In genomic region chr19:5067040-5067799, GRCm38 (mm10) we compare ENCODE assay signal across 7 mouse cellular contexts. TPM values are rescaled to one million over a fixed set of nuclear protein-coding genes. Genes with fewer than 3 reads are reported as not detected.
DNase-seq lines count a peak whose midpoint lies in the region; ATAC-seq and TF ChIP-seq lines count a peak whose summit lies in the region.

No protein-coding gene starts in this region.

- peak; percentile 11 to 49; a peak in 2 of 4 replicates for TF ChIP-seq POLR2A in MEL (IDR thresholded peaks at IDR 0.05; ENCODE audit: control insufficient read depth in 1 of 2, insufficient read depth in 1 of 2, low read depth in 1 of 2, low read length in 2 of 2, poor library complexity in 1 of 2)

- TF ChIP-seq CTCF in MEL (IDR thresholded peaks at IDR 0.05 in 2 of 3, conservative IDR thresholded peaks at IDR 0.05 in 1 of 3; ENCODE audit: control insufficient read depth in 1 of 3, insufficient read depth in 1 of 3, low read depth in 2 of 3, low read length in 3 of 3, poor library complexity in 1 of 3, severe bottlenecking in 1 of 3): no peak
- no peak for TF ChIP-seq CTCF in liver, embryonic 14.5 days (IDR thresholded peaks at IDR 0.05; ENCODE audit: low read depth)

- peak overlapping the region; percentile 72 for H3K27ac ChIP-seq in MEL (ENCODE audit: control insufficient read depth, low read depth, low read length)
- peak overlapping the region; percentile 58 for H3K27ac ChIP-seq in brown adipose tissue, adult 24 weeks (replicated peaks; ENCODE audit: low read depth, low read length)
- H3K27ac ChIP-seq in heart, embryonic 15.5 days: peak overlapping the region; percentile 71
- peak overlapping the region; percentile 74 for H3K27ac ChIP-seq in liver, embryonic 14.5 days

- peak overlapping the region; percentile 38 to 62 for H3K4me3 ChIP-seq in MEL (ENCODE audit: control insufficient read depth in 1 of 2, insufficient read depth in 1 of 2, low read depth in 2 of 2, low read length in 2 of 2)
- no peak overlapping the region for H3K4me3 ChIP-seq in brown adipose tissue, adult 24 weeks (ENCODE audit: insufficient read depth, low read depth, low read length)
- H3K4me3 ChIP-seq in heart, embryonic 15.5 days: peak overlapping the region; percentile 49
- peak overlapping the region in 1 of 2 experiments; percentile 51; a peak in 1 of 4 replicates for H3K4me3 ChIP-seq in liver, embryonic 14.5 days (ENCODE audit: insufficient read depth in 1 of 2, low read depth in 2 of 2, low read length in 2 of 2)

- WGBS in heart, embryonic 15.5 days: 5% methylated on average over 15 of the region's 15 CpGs
- 1% methylated on average over 15 of the region's 15 CpGs for WGBS in liver, embryonic 14.5 days (ENCODE audit: insufficient replicate concordance)

- peaks cover 2% of the 10 kb centered on the region; the same call in 1 of the 2 replicates for H3K79me2 ChIP-seq in MEL (ENCODE audit: control insufficient read depth, insufficient read depth, low read length, poor library complexity)

- H3K4me2 ChIP-seq in heart, embryonic 15.5 days: peak overlapping the region; percentile 94
- H3K4me2 ChIP-seq in liver, embryonic 14.5 days (ENCODE audit: low read depth): peak overlapping the region; percentile 79

- H3K36me3 ChIP-seq in MEL (ENCODE audit: control insufficient read depth in 1 of 2, insufficient read depth in 2 of 2, low read length in 2 of 2): peaks cover 0 to 4% of the 10 kb centered on the region in 2 experiments; a peak in 1 of 4 replicates
- H3K36me3 ChIP-seq in heart, embryonic 15.5 days: no peaks in the 10 kb centered on the region
- no peaks in the 10 kb centered on the region for H3K36me3 ChIP-seq in liver, embryonic 14.5 days (replicated peaks; ENCODE audit: control insufficient read depth, insufficient read depth, low read depth)

- peaks cover 5 to 31% of the 10 kb centered on the region in 2 experiments for H3K4me1 ChIP-seq in MEL (ENCODE audit: control insufficient read depth in 1 of 2, insufficient read depth in 2 of 2, low read length in 2 of 2)
- peaks cover 6% of the 10 kb centered on the region for H3K4me1 ChIP-seq in brown adipose tissue, adult 24 weeks (ENCODE audit: control insufficient read depth, insufficient read depth, insufficient read length, low read length)
- peaks cover 50% of the 10 kb centered on the region for H3K4me1 ChIP-seq in heart, embryonic 15.5 days (replicated peaks)
- peaks cover 23 to 24% of the 10 kb centered on the region in 2 experiments for H3K4me1 ChIP-seq in liver, embryonic 14.5 days (replicated peaks; ENCODE audit: control insufficient read depth in 2 of 2, insufficient read depth in 2 of 2, low read length in 1 of 2)

- TF ChIP-seq RAD21 in MEL (IDR thresholded peaks at IDR 0.05; ENCODE audit: low read depth, low read length): no peak

- DNase-seq in MEL (ENCODE audit: low read depth, low spot score): peak; percentile 92
- peak; percentile 65 to 72 (median 71) for DNase-seq in liver, embryonic 14.5 days (ENCODE audit: low read depth in 3 of 3, low spot score in 3 of 3)
- no peak for DNase-seq in adrenal gland, adult 18-20 months (ENCODE audit: low spot score in 2 of 2)
- no peak for DNase-seq in Muller cell, postnatal 12 days (ENCODE audit: inconsistent ontology term)

- H3K9me3 ChIP-seq in MEL (replicated peaks; ENCODE audit: insufficient read depth, low read length): no peaks in the 10 kb centered on the region
- H3K9me3 ChIP-seq in heart, embryonic 15.5 days (replicated peaks): no peaks in the 10 kb centered on the region
- H3K9me3 ChIP-seq in liver, embryonic 14.5 days (ENCODE audit: control insufficient read depth, low read length): no peaks in the 10 kb centered on the region

- no peaks in the 10 kb centered on the region for H3K27me3 ChIP-seq in MEL (ENCODE audit: control insufficient read depth in 1 of 2, insufficient read depth in 2 of 2, low read length in 2 of 2)
- peaks cover 31% of the 10 kb centered on the region for H3K27me3 ChIP-seq in heart, embryonic 15.5 days
- peaks cover 16% of the 10 kb centered on the region for H3K27me3 ChIP-seq in liver, embryonic 14.5 days (ENCODE audit: control insufficient read depth, insufficient read depth, low read length)

- no peak; the same call in 1 of the 2 replicates for ATAC-seq in heart, embryonic 15.5 days (replicated peaks; ENCODE audit: insufficient number of reproducible peaks, insufficient read depth, low FRiP score, low read depth)
- peak; percentile 87 for ATAC-seq in liver, embryonic 14.5 days (ENCODE audit: insufficient read depth)
- ATAC-seq in monocyte, adult 5-6 weeks (replicated peaks; ENCODE audit: insufficient number of reproducible peaks, low FRiP score, low TSS enrichment, poor library complexity, severe bottlenecking): no peak

- H3K9ac ChIP-seq in MEL (ENCODE audit: control insufficient read depth, low read depth, low read length, poor library complexity, severe bottlenecking): peak overlapping the region; percentile 70
- peak overlapping the region; percentile 56 for H3K9ac ChIP-seq in heart, embryonic 15.5 days
- peak overlapping the region; percentile 55 for H3K9ac ChIP-seq in liver, embryonic 14.5 days (replicated peaks)

- peak; percentile 8 to 64; a peak in 3 of 4 replicates for TF ChIP-seq EP300 in MEL (IDR thresholded peaks at IDR 0.05; ENCODE audit: low read depth in 1 of 2, low read length in 2 of 2)
- peak; percentile 56 for TF ChIP-seq EP300 in liver, embryonic 14.5 days (IDR thresholded peaks at IDR 0.05; ENCODE audit: low read depth)

TF ChIP-seq in MEL, 35 proteins besides CTCF, POLR2A, EP300 and RAD21 (continues in another document):
- TF ChIP-seq TBP (IDR thresholded peaks at IDR 0.05; ENCODE audit: low read depth, low read length): peak; percentile 41; the same call in 1 of the 2 replicates
- TF ChIP-seq POLR2AphosphoS5 (IDR thresholded peaks at IDR 0.05; ENCODE audit: borderline replicate concordance, low read depth, low read length): no peak

RNA-seq across cellular contexts. Expression of gene Cd248, which starts 0.7 kb away (rescaled TPM):
- 0.23 and 0.27 TPM in 2 replicates for total RNA-seq in MEL (2012; rRNA removed)
- polyA plus RNA-seq in MEL (2012; ENCODE audit: insufficient read depth in 1 of 2, insufficient read length in 2 of 2, low read depth in 1 of 2, low replicate concordance in 2 of 2, missing spikeins in 1 of 2): under 1 TPM in 1 of 2 experiments, not detected in 1; 0.86 TPM
- polyA plus RNA-seq in brown adipose tissue, adult 24 weeks (2012; ENCODE audit: insufficient read depth, insufficient read length, missing spikeins): 10.7 and 24.4 TPM in 2 replicates
- 18.1 and 39.3 TPM in 2 replicates for polyA plus RNA-seq in heart, embryonic 15.5 days (2015; fragmentation: Nextera tagmentation; extraction: Ambion mirVana)
- 1.7 and 2.0 TPM in 2 replicates for polyA plus RNA-seq in liver, embryonic 14.5 days (2012; rRNA removed)
- 2.8 and 3.4 TPM in 2 replicates for polyA plus RNA-seq in liver, embryonic 14.5 days (2014; fragmentation: Nextera tagmentation; extraction: Ambion mirVana)
- total RNA-seq in adrenal gland, adult 18-20 months (2021): 10 to 100 TPM in 1 of 2 experiments, 1 to 10 TPM in 1; 7.3 to 16.2 TPM
- total RNA-seq in monocyte, adult 5-6 weeks (2017): not detected in 3 replicates

RNA-seq across cellular contexts. Expression of gene Rin1, which starts 16.9 kb away (rescaled TPM):
- 0.33 and 0.42 TPM in 2 replicates for total RNA-seq in MEL (2012; rRNA removed)
- 1 to 10 TPM in 1 of 2 experiments, not detected in 1; 1.3 TPM for polyA plus RNA-seq in MEL (2012; ENCODE audit: insufficient read depth in 1 of 2, insufficient read length in 2 of 2, low read depth in 1 of 2, low replicate concordance in 2 of 2, missing spikeins in 1 of 2)
- not detected in 2 replicates for polyA plus RNA-seq in brown adipose tissue, adult 24 weeks (2012; ENCODE audit: insufficient read depth, insufficient read length, missing spikeins)
- polyA plus RNA-seq in heart, embryonic 15.5 days (2015; fragmentation: Nextera tagmentation; extraction: Ambion mirVana): 1.9 and 3.3 TPM in 2 replicates
- polyA plus RNA-seq in liver, embryonic 14.5 days (2012; rRNA removed): 0.42 and 0.54 TPM in 2 replicates
- 0.13 and 0.28 TPM in 2 replicates for polyA plus RNA-seq in liver, embryonic 14.5 days (2014; fragmentation: Nextera tagmentation; extraction: Ambion mirVana)
- total RNA-seq in adrenal gland, adult 18-20 months (2021): 1 to 10 TPM; 3.4 to 4.2 TPM
- total RNA-seq in monocyte, adult 5-6 weeks (2017): 0.19 to 0.68 TPM (median 0.21 TPM) in 3 replicates

RNA-seq across cellular contexts. Expression of gene Tmem151a, which starts 18.1 kb away (rescaled TPM):
- total RNA-seq in MEL (2012; rRNA removed): 0.29 TPM in 1 of 2 replicates, not detected in the other
- under 1 TPM in 1 of 2 experiments, not detected in 1; 0.63 TPM for polyA plus RNA-seq in MEL (2012; ENCODE audit: insufficient read depth in 1 of 2, insufficient read length in 2 of 2, low read depth in 1 of 2, low replicate concordance in 2 of 2, missing spikeins in 1 of 2)
- polyA plus RNA-seq in brown adipose tissue, adult 24 weeks (2012; ENCODE audit: insufficient read depth, insufficient read length, missing spikeins): not detected in 2 replicates
- polyA plus RNA-seq in heart, embryonic 15.5 days (2015; fragmentation: Nextera tagmentation; extraction: Ambion mirVana): 3.0 and 4.5 TPM in 2 replicates
- 0.18 and 0.21 TPM in 2 replicates for polyA plus RNA-seq in liver, embryonic 14.5 days (2012; rRNA removed)
- polyA plus RNA-seq in liver, embryonic 14.5 days (2014; fragmentation: Nextera tagmentation; extraction: Ambion mirVana): 0.25 and 0.28 TPM in 2 replicates
- total RNA-seq in adrenal gland, adult 18-20 months (2021): 1 to 10 TPM; 1.4 to 1.5 TPM
- total RNA-seq in monocyte, adult 5-6 weeks (2017): 0.67 to 7.8 TPM (median 3.3 TPM) in 3 replicates

RNA-seq across cellular contexts. Expression of gene Yif1a, which starts 21.1 kb away (rescaled TPM):
- total RNA-seq in MEL (2012; rRNA removed): 57.5 and 64.3 TPM in 2 replicates
- 10 to 100 TPM in 1 of 2 experiments, not detected in 1; 54.0 TPM for polyA plus RNA-seq in MEL (2012; ENCODE audit: insufficient read depth in 1 of 2, insufficient read length in 2 of 2, low read depth in 1 of 2, low replicate concordance in 2 of 2, missing spikeins in 1 of 2)
- polyA plus RNA-seq in brown adipose tissue, adult 24 weeks (2012; ENCODE audit: insufficient read depth, insufficient read length, missing spikeins): 82.3 and 91.5 TPM in 2 replicates
- 82.0 and 92.3 TPM in 2 replicates for polyA plus RNA-seq in heart, embryonic 15.5 days (2015; fragmentation: Nextera tagmentation; extraction: Ambion mirVana)
- 34.7 and 37.0 TPM in 2 replicates for polyA plus RNA-seq in liver, embryonic 14.5 days (2012; rRNA removed)
- polyA plus RNA-seq in liver, embryonic 14.5 days (2014; fragmentation: Nextera tagmentation; extraction: Ambion mirVana): 58.6 and 60.0 TPM in 2 replicates
- total RNA-seq in adrenal gland, adult 18-20 months (2021): 10 to 100 TPM; 56.4 to 75.3 TPM
- total RNA-seq in monocyte, adult 5-6 weeks (2017): 10.4 to 13.3 TPM (median 10.5 TPM) in 3 replicates

RNA-seq across cellular contexts. Expression of gene Brms1, which starts 26.1 kb away (rescaled TPM):
- total RNA-seq in MEL (2012; rRNA removed): 22.3 and 29.6 TPM in 2 replicates
- polyA plus RNA-seq in MEL (2012; ENCODE audit: insufficient read depth in 1 of 2, insufficient read length in 2 of 2, low read depth in 1 of 2, low replicate concordance in 2 of 2, missing spikeins in 1 of 2): 10 to 100 TPM in 1 of 2 experiments, not detected in 1; 78.6 TPM
- 9.8 and 15.1 TPM in 2 replicates for polyA plus RNA-seq in brown adipose tissue, adult 24 weeks (2012; ENCODE audit: insufficient read depth, insufficient read length, missing spikeins)
- polyA plus RNA-seq in heart, embryonic 15.5 days (2015; fragmentation: Nextera tagmentation; extraction: Ambion mirVana): 23.0 and 31.9 TPM in 2 replicates
- 17.3 and 19.9 TPM in 2 replicates for polyA plus RNA-seq in liver, embryonic 14.5 days (2012; rRNA removed)
- polyA plus RNA-seq in liver, embryonic 14.5 days (2014; fragmentation: Nextera tagmentation; extraction: Ambion mirVana): 24.5 and 26.4 TPM in 2 replicates
- 10 to 100 TPM; 28.4 to 29.3 TPM for total RNA-seq in adrenal gland, adult 18-20 months (2021)
- total RNA-seq in monocyte, adult 5-6 weeks (2017): 16.6 to 60.3 TPM (median 46.3 TPM) in 3 replicates

Comparison
In these comparisons a context has a peak if more than half of its experiments do, and no peak if none do; other contexts are left out.
1. DNase-seq: peak in MEL (single experiment) and liver, embryonic 14.5 days (3 of 3); none in adrenal gland, adult 18-20 months (0 of 2) and Muller cell, postnatal 12 days (single experiment).
2. Peak in every context shown above with its lines, with median percentiles within 50 percentile points of each other: H3K27ac ChIP-seq and H3K9ac ChIP-seq.